Mouse (Mus musculus): Measurements from ENCODE around the gene Dnajc8. TPM values are rescaled to one million over a fixed set of nuclear protein-coding genes. Genes with fewer than 3 reads are reported as not detected.
A peak's percentile ranks its signal among the peaks of the same experiment; 100 is the strongest.

Gene Dnajc8
- polyA plus RNA-seq, 1 experiment: 198 TPM

GRCm38 (mm10) chr4:132503344-132503743 lies 32.0 kb upstream of the Dnajc8 start:
- no peaks in the 10 kb centered on the region for H3K27me3 ChIP-seq (replicated peaks)
- no peak overlapping the region for H3K4me3 ChIP-seq (replicated peaks)
- peaks cover 76% of the 10 kb centered on the region for H3K4me1 ChIP-seq
- H3K36me3 ChIP-seq (replicated peaks; ENCODE audit: low read length): peaks cover 66% of the 10 kb centered on the region
- H3K9me3 ChIP-seq: no peaks in the 10 kb centered on the region
- TF ChIP-seq GATA1 (IDR thresholded peaks at IDR 0.05; ENCODE audit: borderline replicate concordance, low read length): no peak
- no peak for TF ChIP-seq FLI1 (IDR thresholded peaks at IDR 0.05; ENCODE audit: low read length)

DNA sequence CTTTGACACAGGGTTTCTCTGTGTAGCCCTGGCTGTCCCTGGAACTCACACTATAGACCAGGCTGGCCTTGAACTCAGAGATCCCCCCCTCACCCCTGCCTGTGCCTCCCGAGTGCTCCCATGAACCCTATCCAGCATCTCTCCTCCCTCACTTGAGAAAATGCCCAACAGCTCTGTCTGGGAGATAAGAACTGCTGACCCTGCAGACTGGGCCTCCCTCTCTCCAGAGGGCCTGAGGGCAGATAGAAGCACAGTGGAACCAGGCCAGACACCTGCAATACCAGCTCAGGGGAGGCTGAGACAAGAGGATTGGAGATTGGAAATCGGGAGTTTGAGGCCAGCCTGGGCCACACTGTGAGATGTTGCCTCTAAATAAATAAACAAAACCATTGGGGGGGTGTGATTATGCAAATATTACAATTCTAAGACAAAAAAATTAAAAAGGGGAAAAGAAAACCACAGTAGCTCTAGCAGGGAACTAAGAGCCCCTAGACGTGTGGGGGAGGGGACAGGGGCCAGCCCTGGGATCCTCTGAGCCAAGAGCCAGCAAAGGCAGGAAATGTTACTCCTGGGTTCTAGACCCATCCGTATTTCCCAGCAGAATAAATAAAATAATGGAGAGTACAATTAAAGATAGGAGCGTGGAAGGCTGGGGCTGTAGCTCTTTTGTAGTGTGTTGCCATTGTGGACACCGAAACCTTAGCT lies 30.2 kb upstream of the Dnajc8 start:
- TF ChIP-seq FLI1 (IDR thresholded peaks at IDR 0.05; ENCODE audit: low read length) (no peak), GATA1 (IDR thresholded peaks at IDR 0.05; ENCODE audit: borderline replicate concordance, low read length) (no peak)
- H3K4me1 ChIP-seq: peaks cover 74% of the 10 kb centered on the region

GRCm38 (mm10) chr4:132505800-132506199 lies 29.6 kb upstream of the Dnajc8 start:
- Histone ChIP-seq H3K27me3 (replicated peaks) (no peaks in the 10 kb centered on the region), H3K36me3 (replicated peaks; ENCODE audit: low read length) (peaks cover 44% of the 10 kb centered on the region), H3K9me3 (no peaks in the 10 kb centered on the region), H3K4me3 (replicated peaks) (peak overlapping the region; percentile 70), H3K4me1 (peaks cover 75% of the 10 kb centered on the region)
- no peak for TF ChIP-seq FLI1 (IDR thresholded peaks at IDR 0.05; ENCODE audit: low read length)
- TF ChIP-seq GATA1 (IDR thresholded peaks at IDR 0.05; ENCODE audit: borderline replicate concordance, low read length): no peak

More for the DNA sequence above, 30.2 kb upstream of the Dnajc8 start:
- Histone ChIP-seq H3K9me3 (no peaks in the 10 kb centered on the region), H3K4me3 (replicated peaks) (peak overlapping the region; percentile 73), H3K27me3 (replicated peaks) (no peaks in the 10 kb centered on the region), H3K36me3 (replicated peaks; ENCODE audit: low read length) (peaks cover 49% of the 10 kb centered on the region)

- H3K36me3 ChIP-seq (replicated peaks; ENCODE audit: low read length): peaks cover 39% of the 10 kb centered on the region
- H3K27me3 ChIP-seq (replicated peaks): no peaks in the 10 kb centered on the region
- peaks cover 76% of the 10 kb centered on the region for H3K4me1 ChIP-seq
- H3K4me3 ChIP-seq (replicated peaks): peak overlapping the region; percentile 23
- TF ChIP-seq GATA1 (IDR thresholded peaks at IDR 0.05; ENCODE audit: borderline replicate concordance, low read length): no peak
- no peak for TF ChIP-seq FLI1 (IDR thresholded peaks at IDR 0.05; ENCODE audit: low read length)
- no peaks in the 10 kb centered on the region for H3K9me3 ChIP-seq
These were observed 29.1 kb upstream of the Dnajc8 start for GRCm38 (mm10) chr4:132506250-132506649.

- Histone ChIP-seq H3K4me1 (peaks cover 81% of the 10 kb centered on the region), H3K9me3 (no peaks in the 10 kb centered on the region), H3K36me3 (replicated peaks; ENCODE audit: low read length) (peaks cover 36% of the 10 kb centered on the region), H3K27me3 (replicated peaks) (no peaks in the 10 kb centered on the region), H3K4me3 (replicated peaks) (peak overlapping the region; percentile 72)
- no peak for TF ChIP-seq FLI1 (IDR thresholded peaks at IDR 0.05; ENCODE audit: low read length)
- no peak for TF ChIP-seq GATA1 (IDR thresholded peaks at IDR 0.05; ENCODE audit: borderline replicate concordance, low read length)
These were observed 28.1 kb upstream of the Dnajc8 start for GRCm38 (mm10) chr4:132507210-132507609.

- H3K9me3 ChIP-seq: no peaks in the 10 kb centered on the region
- H3K4me1 ChIP-seq: peaks cover 77% of the 10 kb centered on the region
- TF ChIP-seq FLI1 (IDR thresholded peaks at IDR 0.05; ENCODE audit: low read length) (no peak), GATA1 (IDR thresholded peaks at IDR 0.05; ENCODE audit: borderline replicate concordance, low read length) (no peak)
- no peaks in the 10 kb centered on the region for H3K27me3 ChIP-seq (replicated peaks)
- H3K36me3 ChIP-seq (replicated peaks; ENCODE audit: low read length): peaks cover 19% of the 10 kb centered on the region
- H3K4me3 ChIP-seq (replicated peaks): peak overlapping the region; percentile 96
These were observed 25.6 kb upstream of the Dnajc8 start for GRCm38 (mm10) chr4:132509621-132510296.

DNA sequence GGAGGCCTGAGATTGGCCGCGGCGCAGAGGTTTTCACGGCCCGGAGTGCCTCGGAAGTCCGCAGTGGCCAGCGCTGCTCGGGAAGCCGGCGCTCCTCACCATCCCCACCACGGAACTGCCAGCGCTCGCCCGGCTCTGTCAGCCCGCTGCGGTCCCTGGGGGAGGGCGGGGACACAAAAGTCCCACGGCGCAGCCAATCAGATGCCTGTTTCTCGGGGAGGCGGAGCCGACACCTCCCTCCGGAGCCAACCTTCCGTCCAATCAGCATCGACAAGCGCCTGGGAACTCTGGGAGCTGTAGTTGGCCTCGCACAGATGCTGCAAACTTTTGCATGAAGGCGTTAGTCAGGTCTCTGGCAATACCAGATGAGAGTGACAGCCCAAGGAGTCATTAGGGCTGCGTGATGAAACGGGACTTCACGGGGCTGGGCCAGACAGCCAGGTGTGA lies 25.0 kb upstream of the Dnajc8 start, which contains the start of gene Sesn2:
Gene Sesn2 (minus strand): TSS at position 150 of the 447 bp plus-strand sequence.
- H3K36me3 ChIP-seq (replicated peaks; ENCODE audit: low read length): peaks cover 17% of the 10 kb centered on the region
- peak within 1 kb of the TSS; percentile 96 for H3K4me3 ChIP-seq (replicated peaks)
- no peak for TF ChIP-seq FLI1 (IDR thresholded peaks at IDR 0.05; ENCODE audit: low read length)
- H3K4me1 ChIP-seq: peaks cover 71% of the 10 kb centered on the region
- H3K27me3 ChIP-seq (replicated peaks): no peaks in the 10 kb centered on the region
- no peaks in the 10 kb centered on the region for H3K9me3 ChIP-seq

GRCm38 (mm10) chr4:132512080-132512479 lies 23.3 kb upstream of the Dnajc8 start:
- Histone ChIP-seq H3K36me3 (replicated peaks; ENCODE audit: low read length) (peaks cover 6% of the 10 kb centered on the region), H3K4me3 (replicated peaks) (no peak overlapping the region), H3K27me3 (replicated peaks) (no peaks in the 10 kb centered on the region), H3K4me1 (peaks cover 57% of the 10 kb centered on the region), H3K9me3 (no peaks in the 10 kb centered on the region)
- TF ChIP-seq GATA1 (IDR thresholded peaks at IDR 0.05; ENCODE audit: borderline replicate concordance, low read length) (no peak), FLI1 (IDR thresholded peaks at IDR 0.05; ENCODE audit: low read length) (no peak)

GRCm38 (mm10) chr4:132513395-132514273 lies 21.7 kb upstream of the Dnajc8 start:
- Histone ChIP-seq H3K4me3 (replicated peaks) (peak overlapping the region; percentile 85), H3K9me3 (no peaks in the 10 kb centered on the region), H3K36me3 (replicated peaks; ENCODE audit: low read length) (no peaks in the 10 kb centered on the region), H3K27me3 (replicated peaks) (no peaks in the 10 kb centered on the region), H3K4me1 (peaks cover 42% of the 10 kb centered on the region)
- TF ChIP-seq FLI1 (IDR thresholded peaks at IDR 0.05; ENCODE audit: low read length): no peak

Measured in megakaryocyte, embryonic 14.5 days (primary cell).